Mouse (Mus musculus): ENCODE measurements at regions not wholly inside any gene's neighbourhood (a gene's known extent, or its start where the extent isn't known, plus 50 kb on each side); places are given as distances from the start of the nearest gene placed in this dataset.

- TF ChIP-seq POLR2A (IDR thresholded peaks at IDR 0.05; ENCODE audit: extremely low read depth, insufficient read depth, low read length), result no peak
- TF ChIP-seq CTCF (IDR thresholded peaks at IDR 0.05; ENCODE audit: low read depth, low read length), result no peak
Measured at GRCm38 (mm10) chr10:25619702-25620101, 83.6 kb upstream of the Smlr1 start.
